Mouse (Mus musculus): ENCODE measurements around the gene Nfe2l1. TPM values are rescaled to one million over a fixed set of nuclear protein-coding genes. Genes with fewer than 3 reads are reported as not detected.
"Not testable (repeated sequence)": the region's sequence is repeated elsewhere in the genome, so short reads cannot be mapped to it uniquely, and the experiment has no call there.

Gene Nfe2l1
- polyA plus RNA-seq, 1 experiment: 120 TPM

- DNase-seq (ENCODE audit: low spot score): no peak
These were observed 7.8 kb downstream of the Nfe2l1 start for GRCm38 (mm10) chr11:96821956-96822355.

- no peak for DNase-seq (ENCODE audit: low spot score)
These were observed 11.5 kb downstream of the Nfe2l1 start for GRCm38 (mm10) chr11:96818128-96818710.

- DNase-seq (ENCODE audit: low spot score): no peak
These were observed 12.8 kb downstream of the Nfe2l1 start for GRCm38 (mm10) chr11:96816979-96817378.

GRCm38 (mm10) chr11:96816494-96816893 lies 13.3 kb downstream of the Nfe2l1 start:
- no peak for DNase-seq (ENCODE audit: low spot score)

- DNase-seq (ENCODE audit: low spot score): no peak
These were observed 13.9 kb downstream of the Nfe2l1 start for GRCm38 (mm10) chr11:96815895-96816294.

- DNase-seq (ENCODE audit: low spot score): no peak
These were observed 15.3 kb downstream of the Nfe2l1 start for GRCm38 (mm10) chr11:96814443-96814842.

GRCm38 (mm10) chr11:96813920-96814319 lies 15.8 kb downstream of the Nfe2l1 start:
- no peak for DNase-seq (ENCODE audit: low spot score)

- DNase-seq (ENCODE audit: low spot score): no peak
These were observed 16.3 kb downstream of the Nfe2l1 start for GRCm38 (mm10) chr11:96813455-96813854.

- not testable (repeated sequence) for DNase-seq (ENCODE audit: low spot score)
These were observed 18.6 kb downstream of the Nfe2l1 start for GRCm38 (mm10) chr11:96811188-96811587.

GRCm38 (mm10) chr11:96809562-96810235 lies 20.1 kb downstream of the Nfe2l1 start:
- DNase-seq (ENCODE audit: low spot score): no peak

GRCm38 (mm10) chr11:96808066-96808465 lies 21.7 kb downstream of the Nfe2l1 start:
- DNase-seq (ENCODE audit: low spot score): no peak

GRCm38 (mm10) chr11:96805606-96806005 lies 24.2 kb downstream of the Nfe2l1 start:
- no peak for DNase-seq (ENCODE audit: low spot score)

GRCm38 (mm10) chr11:96799511-96799910 lies 30.3 kb downstream of the Nfe2l1 start:
- no peak for DNase-seq (ENCODE audit: low spot score)

- DNase-seq (ENCODE audit: low spot score): no peak
These were observed 33.2 kb downstream of the Nfe2l1 start for GRCm38 (mm10) chr11:96796586-96796985.

GRCm38 (mm10) chr11:96796081-96796480 lies 33.7 kb downstream of the Nfe2l1 start:
- no peak for DNase-seq (ENCODE audit: low spot score)

- DNase-seq (ENCODE audit: low spot score): no peak
These were observed 34.3 kb downstream of the Nfe2l1 start for GRCm38 (mm10) chr11:96795491-96795890.

GRCm38 (mm10) chr11:96790681-96791080 lies 39.1 kb downstream of the Nfe2l1 start:
- DNase-seq (ENCODE audit: low spot score): no peak

- no peak for DNase-seq (ENCODE audit: low spot score)
These were observed 39.8 kb downstream of the Nfe2l1 start for GRCm38 (mm10) chr11:96789990-96790389.

GRCm38 (mm10) chr11:96788871-96789795 lies 40.6 kb downstream of the Nfe2l1 start, which contains the start of gene Cbx1:
Gene Cbx1 (plus strand): TSS chr11:96789127.
- peak; percentile 85 for DNase-seq (ENCODE audit: low spot score)

GRCm38 (mm10) chr11:96786731-96787450 lies 42.9 kb downstream of the Nfe2l1 start:
- no peak for DNase-seq (ENCODE audit: low spot score)

- DNase-seq (ENCODE audit: low spot score): not testable (repeated sequence)
These were observed 44.9 kb downstream of the Nfe2l1 start for GRCm38 (mm10) chr11:96784847-96785246.

GRCm38 (mm10) chr11:96781425-96781824 lies 48.3 kb downstream of the Nfe2l1 start:
- no peak for DNase-seq (ENCODE audit: low spot score)
